Mouse (Mus musculus) adrenal gland (tissue): ENCODE measurements at regions not wholly inside any gene's neighbourhood (a gene's known extent, or its start where the extent isn't known, plus 50 kb on each side); places are given as distances from the start of the nearest gene placed in this dataset.

ENCODE experiments used
- intact Hi-C: fragments of 180-260 bp; cut with DNase I; formaldehyde crosslinking; loops from one replicate; pipeline ENCODE4 v1.15.1; 2025

- intact Hi-C loops, result no loop called here
Measured at GRCm38 (mm10) chr4:124256515-124256914, 338.7 kb upstream of the 4930535I16Rik start.

GRCm38 (mm10) chr4:124255183-124255543 lies 337.3 kb upstream of the 4930535I16Rik start:
- intact Hi-C loops, result no loop called here

- intact Hi-C loops, result no loop called here
Measured at GRCm38 (mm10) chr4:124254446-124255182, 336.8 kb upstream of the 4930535I16Rik start.

GRCm38 (mm10) chr4:124241600-124241999 lies 323.8 kb upstream of the 4930535I16Rik start:
- intact Hi-C loops, result no loop called here

GRCm38 (mm10) chr4:124236476-124236875 lies 318.7 kb upstream of the 4930535I16Rik start:
- intact Hi-C loops, result no loop called here

GRCm38 (mm10) chr4:124228537-124228936 lies 310.7 kb upstream of the 4930535I16Rik start:
- intact Hi-C loops, result loop anchor here (2.0 kb wide), 1 partner anchor 446 kb away; no protein-coding TSS in a partner anchor

- intact Hi-C loops, result no loop called here
Measured at GRCm38 (mm10) chr4:124223646-124224500, 306.1 kb upstream of the 4930535I16Rik start.

- intact Hi-C loops, result no loop called here
Measured at GRCm38 (mm10) chr4:124221736-124222135, 303.9 kb upstream of the 4930535I16Rik start.

- intact Hi-C loops, result no loop called here
Measured at GRCm38 (mm10) chr4:124217206-124217605, 299.4 kb upstream of the 4930535I16Rik start.

- intact Hi-C loops, result no loop called here
Measured at GRCm38 (mm10) chr4:124216351-124216750, 298.5 kb upstream of the 4930535I16Rik start.

GRCm38 (mm10) chr4:124215077-124215476 lies 297.3 kb upstream of the 4930535I16Rik start:
- intact Hi-C loops, result no loop called here

- intact Hi-C loops, result no loop called here
Measured at GRCm38 (mm10) chr4:124210103-124210502, 292.3 kb upstream of the 4930535I16Rik start.

- intact Hi-C loops, result no loop called here
Measured at GRCm38 (mm10) chr4:124206480-124206879, 288.7 kb upstream of the 4930535I16Rik start.

- intact Hi-C loops, result no loop called here
Measured at GRCm38 (mm10) chr4:124203736-124204135, 285.9 kb upstream of the 4930535I16Rik start.

- intact Hi-C loops, result no loop called here
Measured at GRCm38 (mm10) chr4:124199884-124200844, 282.3 kb upstream of the 4930535I16Rik start.

GRCm38 (mm10) chr4:124198832-124199231 lies 281.0 kb upstream of the 4930535I16Rik start:
- intact Hi-C loops, result no loop called here

- intact Hi-C loops, result no loop called here
Measured at GRCm38 (mm10) chr4:124196711-124197110, 278.9 kb upstream of the 4930535I16Rik start.

GRCm38 (mm10) chr4:124193059-124193721 lies 275.4 kb upstream of the 4930535I16Rik start:
- intact Hi-C loops, result no loop called here

GRCm38 (mm10) chr4:124190775-124191174 lies 273.0 kb upstream of the 4930535I16Rik start:
- intact Hi-C loops, result no loop called here

GRCm38 (mm10) chr4:124189993-124190385 lies 272.2 kb upstream of the 4930535I16Rik start:
- intact Hi-C loops, result no loop called here
